Mouse (Mus musculus) hindbrain, embryonic 15.5 days (tissue): ENCODE data around the gene Lmnb2. TPM values are rescaled to one million over a fixed set of nuclear protein-coding genes. Genes with fewer than 3 reads are reported as not detected.
A peak's percentile ranks its signal among the peaks of the same experiment; 100 is the strongest.

Experiments
- ATAC-seq: fragments of 200-750 bp; cut with Nextera tagmentation; 2 replicates; pipeline ENCODE4 v1.8.0; 2017; ENCODE audit warnings: low read depth, moderate number of reproducible peaks, moderate TSS enrichment; ENCODE audit not compliant: low FRiP score
- H3K27ac ChIP-seq: fragments of 300-500 bp; sonication (generic); replicated peaks from 2 replicates; pipeline ENCODE4 v1.5.1; 2015; ENCODE audit warnings: mild to moderate bottlenecking, inconsistent platforms
- H3K27me3 ChIP-seq: fragments of 300-500 bp; sonication (generic); 2 replicates; pipeline ENCODE4 v1.6.1; 2015; ENCODE audit warnings: control low read depth, inconsistent platforms
- H3K36me3 ChIP-seq: fragments of 300-500 bp; sonication (generic); 2 replicates; pipeline ENCODE4 v1.6.1; 2015; ENCODE audit warnings: control low read depth, inconsistent platforms
- H3K4me1 ChIP-seq: fragments of 300-500 bp; sonication (generic); replicated peaks from 2 replicates; pipeline ENCODE4 v1.6.1; 2015; ENCODE audit warnings: control low read depth, inconsistent platforms
- H3K4me2 ChIP-seq: fragments of 300-500 bp; sonication (generic); 2 replicates; pipeline ENCODE4 v1.6.1; 2015; ENCODE audit warnings: moderate library complexity, mild to moderate bottlenecking, inconsistent platforms
- H3K4me3 ChIP-seq: fragments of 300-500 bp; sonication (generic); 2 replicates; pipeline ENCODE4 v1.5.1; 2015; ENCODE audit warnings: mild to moderate bottlenecking, inconsistent platforms
- H3K9ac ChIP-seq: fragments of 300-500 bp; sonication (generic); 2 replicates; pipeline ENCODE4 v1.6.1; 2015; ENCODE audit warnings: inconsistent platforms
- H3K9me3 ChIP-seq: fragments of 300-500 bp; sonication (generic); 2 replicates; pipeline ENCODE4 v1.6.1; 2016; ENCODE audit warnings: control low read depth, inconsistent platforms
- WGBS: fragments of 180-500 bp; shearing (Covaris S2); methylation state at CpG from one replicate; pipeline ENCODE4 v1.1.7; 2015; 5-methylcytosine and 5-hydroxymethylcytosine counted together
- polyA plus RNA-seq: library from polyadenylated mRNA; unstranded; fragments of >200 nt; fragmentation: Nextera tagmentation; extraction: Ambion mirVana; gene quantifications from 2 replicates; pipeline ENCODE4 v1.2.1, GENCODE M21; 2015

Gene Lmnb2
- polyA plus RNA-seq, 1 experiment from 2014 or later = 40.9 TPM

DNA sequence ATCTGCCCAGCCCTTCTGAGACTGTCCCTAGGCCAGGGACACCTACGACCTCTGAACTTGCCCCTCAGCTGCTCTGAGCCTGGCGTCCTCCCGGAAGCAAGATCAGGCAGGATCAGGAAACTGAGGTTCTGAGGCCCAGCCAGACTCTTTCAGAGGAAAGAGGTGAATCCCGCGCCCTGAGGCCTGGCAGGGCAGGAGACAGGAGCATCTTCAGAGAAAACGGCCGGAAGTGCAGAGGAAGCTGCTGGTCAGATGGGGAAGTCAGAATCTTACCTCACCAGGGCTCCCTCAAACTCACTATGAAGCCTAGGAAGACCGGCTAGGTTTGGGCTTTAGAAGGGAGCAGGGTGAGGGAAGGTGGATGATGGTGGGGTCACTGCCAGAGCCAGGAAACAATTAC lies 24.9 kb upstream of the Lmnb2 start:
- Histone ChIP-seq H3K4me1 (peaks cover 28% of the 10 kb centered on the region), H3K9me3 (no peaks in the 10 kb centered on the region), H3K27ac (no peak overlapping the region), H3K27me3 (no peaks in the 10 kb centered on the region; the same call in 1 of the 2 replicates), H3K4me3 (no peak overlapping the region), H3K4me2 (no peak overlapping the region), H3K9ac (no peak overlapping the region), H3K36me3 (no peaks in the 10 kb centered on the region)
- ATAC-seq = no peak
- 67% methylated on average over 8 of the region's 8 CpGs for WGBS

- no peaks in the 10 kb centered on the region; the same call in 1 of the 2 replicates for H3K27me3 ChIP-seq
- WGBS = 67% methylated on average over 2 of the region's 2 CpGs
- H3K27ac ChIP-seq = no peak overlapping the region
- H3K36me3 ChIP-seq = no peaks in the 10 kb centered on the region
- H3K4me1 ChIP-seq = peaks cover 47% of the 10 kb centered on the region
- no peak overlapping the region for H3K9ac ChIP-seq
- no peaks in the 10 kb centered on the region for H3K9me3 ChIP-seq
- H3K4me2 ChIP-seq = no peak overlapping the region
- no peak for ATAC-seq
- no peak overlapping the region for H3K4me3 ChIP-seq
Observed at GRCm38 (mm10) chr10:80940988-80941347, 22.9 kb upstream of the Lmnb2 start.

GRCm38 (mm10) chr10:80940320-80940987 lies 22.4 kb upstream of the Lmnb2 start:
- no peak for ATAC-seq
- Histone ChIP-seq H3K4me3 (peak overlapping the region; percentile 32), H3K4me1 (peaks cover 52% of the 10 kb centered on the region), H3K9me3 (no peaks in the 10 kb centered on the region), H3K27ac (peak overlapping the region; percentile 76), H3K36me3 (no peaks in the 10 kb centered on the region), H3K27me3 (no peaks in the 10 kb centered on the region; the same call in 1 of the 2 replicates), H3K9ac (peak overlapping the region; percentile 38; the same call in 1 of the 2 replicates), H3K4me2 (peak overlapping the region; percentile 59)
- 39% methylated on average over 8 of the region's 8 CpGs for WGBS

- Histone ChIP-seq H3K4me1 (peaks cover 55% of the 10 kb centered on the region), H3K9me3 (no peaks in the 10 kb centered on the region), H3K36me3 (no peaks in the 10 kb centered on the region), H3K9ac (peak overlapping the region; percentile 38), H3K4me3 (peak overlapping the region; percentile 32), H3K27me3 (peaks cover 2% of the 10 kb centered on the region), H3K27ac (peak overlapping the region; percentile 76), H3K4me2 (peak overlapping the region; percentile 59)
- 2% methylated on average over 28 of the region's 28 CpGs for WGBS
- peak; percentile 63 for ATAC-seq
Observed at GRCm38 (mm10) chr10:80939671-80940070, 21.6 kb upstream of the Lmnb2 start.

DNA sequence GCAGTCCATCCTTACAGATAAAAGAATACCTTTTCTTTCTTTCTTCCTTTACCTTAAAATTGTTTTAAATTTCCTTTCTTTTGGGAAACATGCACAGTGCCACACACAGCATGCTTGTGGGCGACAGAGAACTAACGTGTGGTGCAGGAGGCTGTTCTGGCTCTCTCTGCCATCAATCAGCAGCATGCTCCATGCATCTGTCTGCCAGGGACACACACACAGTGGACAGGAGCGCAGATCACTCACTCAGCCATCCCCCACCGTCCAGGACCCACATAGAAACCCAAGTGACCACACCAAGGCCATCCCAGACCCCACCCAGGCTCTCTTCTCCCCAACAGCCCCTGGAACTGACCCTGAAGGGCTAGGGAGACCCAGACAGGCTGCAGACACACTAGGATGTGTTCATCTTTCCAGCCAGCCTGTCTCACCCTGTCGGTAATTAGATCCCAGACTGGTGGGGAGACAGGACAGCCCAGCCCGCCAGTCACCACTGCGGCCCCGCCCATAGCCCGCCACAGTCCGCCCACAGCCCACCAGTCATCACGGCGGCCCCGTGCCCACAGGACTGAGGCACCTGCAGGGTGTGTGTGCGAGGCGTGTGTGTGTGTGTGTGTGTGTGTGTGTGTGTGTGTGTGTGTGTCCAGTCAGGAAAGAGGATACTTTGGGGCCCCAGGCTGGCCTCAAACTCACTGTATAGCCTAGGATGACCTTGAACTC lies 20.9 kb upstream of the Lmnb2 start:
- ATAC-seq = peak; percentile 23; the same call in 1 of the 2 replicates
- no peaks in the 10 kb centered on the region for H3K36me3 ChIP-seq
- H3K4me1 ChIP-seq = peaks cover 55% of the 10 kb centered on the region
- peaks cover 9% of the 10 kb centered on the region for H3K27me3 ChIP-seq
- peak overlapping the region; percentile 59 for H3K4me2 ChIP-seq
- H3K9me3 ChIP-seq = no peaks in the 10 kb centered on the region
- WGBS = 14% methylated on average over 15 of the region's 15 CpGs
- peak overlapping the region; percentile 38 for H3K9ac ChIP-seq
- peak overlapping the region; percentile 32 for H3K4me3 ChIP-seq
- peak overlapping the region; percentile 76; the same call in 1 of the 2 replicates for H3K27ac ChIP-seq

GRCm38 (mm10) chr10:80937646-80938045 lies 19.6 kb upstream of the Lmnb2 start:
- Histone ChIP-seq H3K9ac (no peak overlapping the region), H3K4me2 (no peak overlapping the region), H3K4me1 (peaks cover 68% of the 10 kb centered on the region), H3K27me3 (peaks cover 22% of the 10 kb centered on the region), H3K27ac (no peak overlapping the region), H3K36me3 (no peaks in the 10 kb centered on the region), H3K4me3 (no peak overlapping the region), H3K9me3 (no peaks in the 10 kb centered on the region)
- WGBS = 24% methylated on average over 8 of the region's 8 CpGs
- no peak for ATAC-seq

DNA sequence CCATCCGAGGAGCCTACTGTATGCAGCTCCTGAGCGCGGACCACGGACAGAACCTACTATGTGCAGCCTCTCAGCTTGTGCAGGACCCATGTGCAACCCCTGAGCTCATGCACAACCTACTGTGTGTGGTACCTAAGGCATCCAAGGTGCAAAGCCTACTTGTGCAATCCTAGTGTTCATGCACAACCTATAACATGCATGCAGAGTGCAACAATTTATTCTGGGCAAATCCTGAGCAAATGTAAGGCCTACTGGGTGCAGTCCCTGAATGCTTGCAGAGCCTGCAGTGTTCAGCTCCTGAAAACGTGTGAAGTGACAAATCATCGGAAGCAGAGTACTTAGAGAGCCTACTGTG lies 18.7 kb upstream of the Lmnb2 start:
- no peak for ATAC-seq
- 11% methylated on average over 6 of the region's 6 CpGs for WGBS
- Histone ChIP-seq H3K4me2 (peak overlapping the region; percentile 54), H3K9me3 (no peaks in the 10 kb centered on the region), H3K9ac (no peak overlapping the region), H3K4me3 (no peak overlapping the region), H3K36me3 (no peaks in the 10 kb centered on the region), H3K27ac (no peak overlapping the region), H3K4me1 (peaks cover 77% of the 10 kb centered on the region), H3K27me3 (peaks cover 31% of the 10 kb centered on the region)

- H3K9me3 ChIP-seq = no peaks in the 10 kb centered on the region
- peaks cover 82% of the 10 kb centered on the region for H3K4me1 ChIP-seq
- WGBS = 2% methylated on average over 31 of the region's 37 CpGs
- ATAC-seq = 0 out of 2 replicates have a peak, but pooled peaks have one; percentile 33
- H3K36me3 ChIP-seq = no peaks in the 10 kb centered on the region
- peak overlapping the region; percentile 23 for H3K4me3 ChIP-seq
- peak overlapping the region; percentile 59 for H3K27ac ChIP-seq
- H3K9ac ChIP-seq = no peak overlapping the region
- peaks cover 36% of the 10 kb centered on the region for H3K27me3 ChIP-seq
- peak overlapping the region; percentile 54 for H3K4me2 ChIP-seq
Observed at GRCm38 (mm10) chr10:80936135-80936809, 18.2 kb upstream of the Lmnb2 start.

DNA sequence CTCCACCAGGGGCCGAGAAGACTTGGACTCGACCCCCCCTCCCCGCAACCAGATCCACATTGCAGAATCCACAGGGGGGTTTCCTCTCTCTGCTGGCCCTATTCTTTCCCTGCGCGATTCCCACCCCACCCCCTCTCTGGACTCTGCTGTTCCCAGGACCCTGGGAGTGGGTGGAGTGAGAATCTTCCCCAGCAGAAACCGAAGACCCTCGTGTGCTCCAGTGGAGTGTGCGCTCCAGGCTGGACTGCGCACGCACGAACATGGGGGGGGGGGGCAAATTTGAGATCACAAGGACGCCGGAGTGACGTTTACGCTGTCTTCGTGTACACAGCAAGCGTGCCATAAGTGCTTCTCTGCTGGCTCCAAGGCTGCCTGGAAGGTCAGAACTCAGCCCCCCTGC lies 17.7 kb upstream of the Lmnb2 start:
- peak overlapping the region; percentile 16 for H3K4me3 ChIP-seq
- H3K36me3 ChIP-seq = no peaks in the 10 kb centered on the region
- 0 out of 2 replicates have a peak overlapping the region, but pooled peaks have one; percentile 59 for H3K27ac ChIP-seq
- 2% methylated on average over 17 of the region's 17 CpGs for WGBS
- H3K4me2 ChIP-seq = peak overlapping the region; percentile 54
- H3K9me3 ChIP-seq = no peaks in the 10 kb centered on the region
- no peak overlapping the region for H3K9ac ChIP-seq
- ATAC-seq = no peak
- peaks cover 37% of the 10 kb centered on the region for H3K27me3 ChIP-seq
- H3K4me1 ChIP-seq = peaks cover 86% of the 10 kb centered on the region

GRCm38 (mm10) chr10:80935241-80935640 lies 17.2 kb upstream of the Lmnb2 start:
- no peaks in the 10 kb centered on the region for H3K36me3 ChIP-seq
- 8% methylated on average over 3 of the region's 3 CpGs for WGBS
- H3K9me3 ChIP-seq = no peaks in the 10 kb centered on the region
- H3K4me2 ChIP-seq = no peak overlapping the region; the same call in 1 of the 2 replicates
- 0 out of 2 replicates have a peak overlapping the region, but pooled peaks have one; percentile 1 for H3K27ac ChIP-seq
- no peak for ATAC-seq
- peaks cover 37% of the 10 kb centered on the region for H3K27me3 ChIP-seq
- H3K4me3 ChIP-seq = no peak overlapping the region
- H3K4me1 ChIP-seq = peaks cover 86% of the 10 kb centered on the region
- no peak overlapping the region for H3K9ac ChIP-seq

- peaks cover 37% of the 10 kb centered on the region for H3K27me3 ChIP-seq
- H3K4me1 ChIP-seq = peaks cover 83% of the 10 kb centered on the region
- ATAC-seq = no peak
- no peak overlapping the region for H3K9ac ChIP-seq
- no peak overlapping the region for H3K4me3 ChIP-seq
- peak overlapping the region; percentile 40; the same call in 1 of the 2 replicates for H3K4me2 ChIP-seq
- H3K9me3 ChIP-seq = no peaks in the 10 kb centered on the region
- 35% methylated on average over 14 of the region's 14 CpGs for WGBS
- H3K27ac ChIP-seq = no peak overlapping the region
- H3K36me3 ChIP-seq = no peaks in the 10 kb centered on the region
Observed at GRCm38 (mm10) chr10:80934136-80934985, 16.3 kb upstream of the Lmnb2 start.
